Mouse (Mus musculus) c-Kit-negative CD71-positive TER-119-positive erythroid progenitor cells, embryonic 14.5 days (primary cell): Measurements from ENCODE around the gene Ap2b1.
"Not testable (repeated sequence)": the region's sequence is repeated elsewhere in the genome, so short reads cannot be mapped to it uniquely, and the experiment has no call there.

Source experiments
- DNase-seq: peaks from one replicate; pipeline ENCODE4 v3.0.0-alpha.2; 2013; ENCODE audit warnings: low read depth, low spot score

Ap2b1 gene

DNA sequence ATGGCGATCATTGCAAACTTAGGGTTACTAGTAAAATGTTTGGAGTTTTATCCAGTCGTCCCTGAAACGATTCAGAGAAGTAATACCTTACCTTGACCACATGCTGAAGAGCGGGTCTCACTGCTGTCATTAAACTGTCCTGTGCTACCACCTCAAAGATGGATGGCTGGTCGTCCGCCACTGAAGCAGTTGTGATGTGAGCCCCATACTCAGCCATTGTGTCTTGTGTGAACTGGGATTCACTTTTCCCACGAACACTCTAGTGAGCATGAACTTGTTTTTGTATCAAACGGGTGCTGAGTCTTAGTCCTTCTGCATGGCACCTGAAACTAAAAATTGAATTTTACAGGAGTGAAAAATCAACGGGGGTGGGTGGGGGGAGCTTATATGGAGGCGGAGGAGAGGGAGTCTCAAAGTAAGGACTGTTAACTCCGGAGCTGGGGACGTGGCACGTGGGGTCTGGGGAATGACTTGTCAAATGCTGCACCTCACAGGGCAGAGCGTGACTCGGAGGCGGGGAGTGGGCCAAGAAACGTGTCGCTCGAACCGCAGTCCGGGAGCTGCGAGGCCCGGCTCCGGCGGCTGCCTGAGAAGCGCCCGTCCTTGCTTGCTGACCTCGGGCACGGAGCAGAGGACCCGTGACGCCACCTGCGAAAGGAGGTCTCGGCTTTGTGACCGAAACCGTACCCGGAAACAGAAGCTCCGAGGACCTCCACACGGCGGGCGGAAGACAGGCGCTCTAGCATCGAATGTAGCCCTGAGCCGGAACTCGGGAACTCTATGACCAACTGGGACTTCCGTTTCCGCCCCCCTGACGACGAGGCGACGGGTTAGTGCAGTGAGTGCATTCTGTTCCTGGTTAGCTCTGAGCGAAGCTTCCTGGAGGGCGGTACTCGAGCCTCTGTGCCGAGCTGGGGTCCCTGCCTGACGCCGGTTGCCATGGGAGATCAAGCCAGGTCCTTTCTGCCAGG is at the start of gene Ap2b1:
Gene Ap2b1 (plus strand): TSS at position 800 of the 971 bp plus-strand sequence.
- DNase-seq: peak; percentile 75

GRCm38 (mm10) chr11:83257211-83257610 is 41.6 kb upstream of the Ap2b1 start:
- DNase-seq: not testable (repeated sequence)

DNA sequence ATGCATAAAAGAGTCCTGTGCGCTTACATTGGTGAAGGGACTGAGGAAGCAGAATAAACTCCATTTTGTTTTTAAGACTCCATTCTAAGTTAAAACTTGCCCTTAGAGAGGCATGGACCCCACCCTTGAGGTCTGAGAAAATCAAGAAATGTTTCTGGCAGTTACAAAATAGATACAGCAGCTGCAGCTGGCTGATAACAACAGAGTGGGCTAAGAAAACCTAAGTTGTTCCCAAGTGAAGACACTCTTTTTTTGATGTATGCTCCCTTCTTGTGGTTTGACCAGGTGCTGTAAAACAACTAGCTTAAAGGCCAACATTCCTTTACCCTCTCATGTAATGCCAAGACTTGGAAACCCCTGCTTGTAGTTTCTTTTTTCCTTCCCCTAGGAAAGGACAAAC is 36.2 kb upstream of the Ap2b1 start:
- peak; percentile 63 for DNase-seq

DNA sequence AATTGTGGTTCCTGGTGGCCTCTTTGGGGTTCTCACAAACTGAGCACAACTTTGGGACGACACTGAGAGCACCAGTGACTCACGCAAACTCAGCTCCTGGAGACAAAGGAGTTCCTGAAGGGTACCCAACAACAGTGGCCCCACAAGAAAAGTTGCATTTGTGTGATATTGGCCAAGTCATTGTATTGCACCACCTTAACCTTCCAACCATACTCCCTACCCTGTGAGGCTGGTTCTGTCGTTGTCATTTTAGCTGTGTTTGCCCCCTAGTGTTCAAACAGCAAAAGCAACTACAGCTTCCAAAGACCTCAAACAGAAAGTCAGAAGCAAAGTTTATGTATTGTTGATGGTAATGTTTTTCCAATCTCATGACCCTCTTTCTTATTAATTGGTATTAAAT is 35.7 kb upstream of the Ap2b1 start:
- DNase-seq: peak; percentile 59

- no peak for DNase-seq
Measured at GRCm38 (mm10) chr11:83270842-83271150, 28.0 kb upstream of the Ap2b1 start.

DNA sequence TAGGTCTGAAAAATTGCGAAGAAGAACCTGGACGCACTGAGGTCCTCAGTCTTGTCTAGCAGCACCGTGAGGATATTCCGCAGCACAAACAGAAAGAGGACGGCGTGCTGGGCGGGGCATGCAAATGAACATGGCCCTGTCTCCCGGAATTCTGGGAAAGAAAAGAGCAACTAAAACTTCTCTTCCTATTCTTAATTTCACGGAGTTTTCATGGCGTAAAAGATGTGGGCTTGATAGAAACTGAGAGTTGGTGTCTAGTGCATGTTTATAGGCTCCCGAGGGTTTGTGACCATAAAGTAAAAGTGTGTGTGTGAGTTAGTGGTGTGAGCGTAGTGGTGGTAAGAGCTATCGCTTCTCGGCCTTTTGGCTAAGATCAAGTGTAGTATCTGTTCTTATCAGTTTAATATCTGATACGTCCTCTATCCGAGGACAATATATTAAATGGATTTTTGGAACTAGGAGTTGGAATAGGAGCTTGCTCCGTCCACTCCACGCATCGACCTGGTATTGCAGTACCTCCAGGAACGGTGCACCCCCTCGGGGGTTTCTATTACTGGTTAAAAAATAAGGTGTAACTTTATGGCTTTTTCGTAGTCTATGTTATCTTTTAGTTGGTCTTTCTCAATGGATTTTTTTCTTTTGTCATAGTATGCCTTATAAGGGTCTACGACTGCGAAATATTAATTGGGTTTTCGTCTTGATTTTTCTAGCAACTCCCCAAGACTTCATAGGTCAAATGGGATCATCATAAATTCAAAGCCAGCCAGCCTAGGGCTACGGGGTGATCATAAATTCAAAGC is 27.5 kb upstream of the Ap2b1 start:
- peak; percentile 77 for DNase-seq

DNA sequence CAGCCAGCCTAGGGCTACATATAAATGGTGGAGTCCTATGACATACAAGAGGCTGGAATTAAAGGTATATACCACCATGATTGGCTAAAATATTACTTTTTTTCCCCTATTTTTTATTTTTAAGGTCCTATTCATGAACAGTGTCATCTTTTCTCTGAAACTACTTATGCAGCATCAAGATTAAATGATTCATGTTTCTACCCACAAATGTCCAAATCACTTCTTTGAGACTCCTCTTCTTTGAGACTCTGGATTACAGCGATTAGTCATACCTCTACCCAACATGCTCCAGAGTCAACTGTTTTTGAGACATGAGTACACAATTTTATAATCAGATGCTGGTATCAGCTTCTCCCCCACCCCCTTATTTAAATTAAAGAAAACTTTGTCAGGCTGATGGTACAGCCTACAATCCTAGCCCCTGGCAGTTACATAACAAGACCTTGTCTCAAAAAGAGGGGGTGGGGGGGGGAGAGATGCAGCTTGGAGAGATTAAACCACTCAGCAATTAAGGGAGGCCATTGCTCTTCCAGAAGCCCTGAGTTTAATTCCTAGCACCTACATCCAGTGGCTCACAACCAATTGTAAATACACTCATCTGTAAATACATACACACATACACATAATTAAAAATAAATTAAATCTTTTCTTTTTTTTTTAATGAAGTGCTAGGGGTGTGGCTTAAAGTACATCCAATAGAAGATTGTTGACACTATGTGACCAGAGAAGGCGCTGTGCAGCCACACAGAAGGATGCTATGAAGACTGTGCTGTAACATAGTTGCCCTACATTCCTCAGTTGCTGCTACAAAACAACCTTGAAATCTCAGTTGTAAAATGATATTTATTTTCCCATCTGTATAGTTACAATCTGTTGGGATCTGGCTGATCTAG is 26.6 kb upstream of the Ap2b1 start:
- peak; percentile 38 for DNase-seq

DNA sequence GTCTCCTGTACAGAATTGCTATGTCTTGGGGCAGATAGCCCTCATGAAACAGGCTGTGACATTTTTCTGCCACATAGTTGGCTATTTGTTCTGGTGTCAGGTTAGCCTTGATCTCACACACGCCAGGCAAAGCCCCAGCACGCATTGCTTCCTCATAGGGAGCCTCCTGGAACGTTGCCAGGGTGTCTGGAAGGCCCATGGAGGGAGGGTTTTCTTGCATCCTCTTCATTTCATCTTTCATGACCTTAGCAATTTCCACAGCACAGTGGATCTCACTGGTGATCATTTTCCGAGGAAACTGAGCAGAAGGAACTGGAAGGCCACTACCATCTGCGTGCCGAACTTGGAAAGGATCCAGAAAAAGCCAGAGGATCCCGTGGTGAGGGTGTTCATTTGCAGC is 22.6 kb upstream of the Ap2b1 start:
- DNase-seq: no peak

DNA sequence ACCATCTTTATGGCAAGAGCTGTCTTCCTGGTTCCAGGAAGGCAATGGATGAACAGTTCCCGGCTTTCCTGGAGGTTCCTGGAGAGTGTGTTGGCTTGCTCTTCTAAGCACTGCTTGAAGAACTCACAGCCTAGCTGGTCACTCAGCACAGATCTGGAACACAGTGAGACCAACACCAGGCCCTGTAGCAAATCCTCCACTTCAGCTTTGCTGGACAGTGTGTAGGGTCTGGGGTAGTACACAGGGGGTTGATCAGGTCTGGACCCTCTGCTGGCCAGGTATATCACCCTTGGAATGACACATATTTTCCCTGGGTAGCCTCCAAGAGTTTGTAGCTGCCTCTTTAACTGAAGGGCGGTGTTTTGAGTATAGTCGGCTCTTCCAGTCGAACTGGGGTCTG is 19.8 kb upstream of the Ap2b1 start:
- DNase-seq: no peak

DNA sequence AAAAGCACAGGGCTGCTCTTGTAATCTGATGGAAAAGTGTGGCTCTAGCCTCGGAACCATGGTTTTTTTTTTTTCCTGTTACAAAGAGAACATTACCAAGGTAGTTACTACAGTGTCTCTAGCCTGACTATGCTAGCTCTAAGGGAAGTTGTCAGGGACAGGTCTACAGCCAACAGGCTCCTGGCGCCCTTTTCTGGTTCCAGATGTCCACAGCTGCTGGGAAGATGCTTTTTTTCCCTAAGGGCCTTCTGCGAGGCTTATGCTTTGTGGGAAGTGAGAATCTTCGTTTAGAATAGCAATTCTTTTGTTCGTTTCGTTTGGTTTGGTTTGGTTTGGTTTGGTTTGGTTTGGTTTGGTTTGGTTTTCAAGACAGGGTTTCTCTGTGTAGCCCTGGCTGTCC is 19.1 kb upstream of the Ap2b1 start:
- DNase-seq: no peak

DNA sequence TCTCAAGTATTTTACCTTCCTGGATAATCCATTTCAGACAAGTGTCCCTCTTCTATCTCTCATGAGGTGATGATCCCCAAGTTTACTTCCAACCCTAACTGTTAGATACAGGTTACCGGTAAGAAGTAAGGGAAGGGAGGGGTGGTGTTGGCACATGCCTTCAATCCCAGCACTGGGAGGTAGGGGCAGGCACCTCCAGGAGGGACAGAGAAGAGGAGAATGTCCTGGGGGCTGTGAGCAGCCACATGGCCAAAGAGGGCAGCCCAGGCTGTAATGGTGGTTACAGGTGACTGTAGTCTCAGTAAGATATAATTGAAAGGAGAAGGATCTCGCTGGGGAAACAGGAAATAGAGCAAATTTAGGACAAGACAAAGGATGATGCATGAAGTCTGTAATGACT is 16.7 kb upstream of the Ap2b1 start:
- no peak for DNase-seq

DNA sequence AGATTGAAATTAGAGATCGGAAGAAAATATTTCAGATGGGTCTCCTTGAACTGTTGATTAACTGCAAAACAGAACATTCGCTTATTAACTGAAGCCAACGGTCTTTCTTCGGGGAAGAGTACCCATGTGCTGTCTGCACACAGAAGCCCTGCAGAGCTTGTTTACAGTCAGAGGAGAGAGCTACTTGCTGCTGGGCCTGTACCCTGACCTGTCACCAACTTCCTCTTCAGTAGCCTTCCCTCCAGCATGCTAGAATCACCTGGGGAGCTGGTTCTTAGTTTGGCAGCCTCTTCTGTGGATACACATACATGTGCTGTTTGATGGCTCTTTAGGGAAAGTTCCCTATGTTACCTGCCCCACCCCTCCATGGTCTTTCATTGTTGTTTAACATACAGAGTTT is 13.2 kb upstream of the Ap2b1 start:
- no peak for DNase-seq

DNA sequence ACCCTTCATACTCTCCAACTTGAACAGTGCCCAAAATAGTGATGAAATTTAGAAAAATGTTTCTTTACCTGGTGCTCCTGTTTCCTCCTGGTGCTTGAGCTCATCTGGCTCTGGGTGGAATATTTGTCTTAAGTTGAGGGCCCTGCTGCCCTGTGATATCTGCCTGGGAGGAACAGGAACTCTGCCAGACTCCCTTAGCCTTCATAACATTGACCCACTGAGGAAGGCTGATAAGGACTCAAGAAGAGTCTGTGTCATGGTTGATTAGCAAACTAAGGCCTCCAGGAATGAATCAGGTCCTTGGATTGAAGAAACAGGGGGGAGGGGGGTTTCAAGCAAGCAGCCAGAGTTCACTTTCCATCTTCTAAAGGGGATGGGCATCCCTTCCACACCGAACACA is 12.3 kb upstream of the Ap2b1 start, which contains the start of gene Slfn14:
Gene Slfn14 (minus strand): TSS at position 161 of the 400 bp plus-strand sequence.
- DNase-seq: peak; percentile 87

DNA sequence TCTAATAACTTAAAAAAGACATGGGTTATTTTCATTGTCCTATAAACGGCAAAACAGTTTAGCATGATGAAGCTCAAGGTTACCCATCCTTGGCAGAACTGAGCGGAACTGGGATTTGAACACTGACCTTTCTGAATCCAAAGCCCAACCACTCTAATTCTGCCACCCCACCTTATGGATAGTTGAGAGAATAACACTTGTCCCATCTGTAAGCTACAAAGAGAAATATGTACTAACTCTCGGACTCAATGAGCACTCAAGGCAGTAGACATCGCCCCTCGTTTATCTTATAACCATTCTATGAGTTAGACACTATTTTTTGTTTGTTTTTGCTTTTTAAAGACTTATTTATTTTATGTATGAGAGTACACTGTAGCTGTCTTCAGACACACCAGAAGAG is 9.8 kb upstream of the Ap2b1 start:
- DNase-seq: no peak

- DNase-seq: no peak
Measured at GRCm38 (mm10) chr11:83289633-83290032, 9.2 kb upstream of the Ap2b1 start.

DNA sequence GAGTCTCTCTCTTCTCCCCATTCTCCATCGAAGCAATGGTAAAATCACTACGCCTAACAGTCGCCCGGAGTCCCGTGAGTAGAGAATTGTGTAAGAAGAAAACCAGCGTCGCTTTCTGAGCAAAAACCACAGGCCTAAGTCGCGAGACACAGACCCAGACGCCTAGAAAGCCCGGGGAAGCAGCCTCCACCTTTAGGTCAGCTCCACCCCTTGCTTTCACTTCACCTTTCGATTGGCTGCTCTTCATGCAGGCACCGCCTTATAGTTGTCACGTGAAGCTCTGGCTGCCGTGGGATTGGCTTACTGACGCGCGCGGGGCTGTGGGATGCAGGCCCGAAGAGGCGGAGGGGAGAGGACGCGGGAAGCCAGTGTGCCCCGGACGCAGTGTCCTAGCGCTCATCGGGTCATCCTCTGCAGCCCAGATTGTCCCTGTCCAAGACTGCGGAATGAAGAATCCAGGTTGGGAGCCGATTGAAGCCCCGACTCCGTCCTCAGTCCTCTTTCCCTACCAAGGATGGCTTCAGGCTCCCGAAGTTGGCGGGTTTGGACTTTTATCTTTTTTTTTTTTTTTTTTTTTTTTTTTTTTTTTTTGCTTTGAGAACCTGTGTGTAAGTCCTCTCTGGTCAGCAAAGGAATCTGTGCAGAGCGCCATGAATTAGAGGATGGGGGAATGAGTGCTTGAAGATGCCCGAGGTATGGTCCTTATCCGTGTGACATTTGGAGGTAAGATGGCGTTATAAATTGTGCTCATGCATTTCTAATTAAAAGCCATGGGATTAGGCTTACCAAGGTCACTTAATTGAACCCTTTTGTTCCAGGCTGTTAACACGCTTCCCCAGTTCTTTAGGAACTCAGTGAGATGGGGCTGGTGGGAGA is 7.2 kb upstream of the Ap2b1 start:
- peak; percentile 91 for DNase-seq

DNA sequence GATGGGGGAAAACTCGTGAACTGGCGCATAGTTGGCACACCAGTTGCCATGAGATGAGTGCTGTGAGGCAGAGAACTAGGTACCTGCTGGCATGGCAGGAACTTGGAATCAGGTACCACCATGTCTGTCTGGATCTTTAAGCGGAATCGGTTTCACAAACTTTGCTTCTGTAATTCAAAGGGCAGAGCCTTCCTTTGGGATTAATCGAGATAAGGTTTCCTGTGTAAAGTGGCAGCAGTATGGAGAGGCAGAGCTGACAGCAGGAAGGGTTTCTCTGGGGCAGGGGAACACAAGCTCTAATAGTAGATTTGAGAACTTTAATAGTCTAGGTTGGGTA is 6.6 kb upstream of the Ap2b1 start:
- no peak for DNase-seq

DNA sequence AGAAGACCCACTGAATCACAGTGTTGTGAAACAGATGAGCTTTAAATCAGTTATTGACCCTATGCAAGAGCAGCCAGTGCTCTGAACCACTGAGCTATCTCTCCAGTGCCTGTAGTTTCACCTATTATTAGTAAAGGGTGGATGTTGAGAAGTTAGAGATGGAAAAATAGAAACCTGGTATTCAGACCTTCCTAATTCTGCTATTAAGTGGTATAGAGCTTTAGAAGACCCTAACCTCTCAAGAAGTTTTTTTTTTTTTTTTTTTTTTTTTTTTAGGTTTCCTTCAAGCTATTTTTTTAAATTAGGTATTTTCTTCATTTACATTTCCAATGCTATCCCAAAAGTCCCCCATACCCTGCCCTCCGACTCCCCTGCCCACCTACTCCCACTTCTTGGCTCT is 5.6 kb upstream of the Ap2b1 start:
- no peak for DNase-seq

DNA sequence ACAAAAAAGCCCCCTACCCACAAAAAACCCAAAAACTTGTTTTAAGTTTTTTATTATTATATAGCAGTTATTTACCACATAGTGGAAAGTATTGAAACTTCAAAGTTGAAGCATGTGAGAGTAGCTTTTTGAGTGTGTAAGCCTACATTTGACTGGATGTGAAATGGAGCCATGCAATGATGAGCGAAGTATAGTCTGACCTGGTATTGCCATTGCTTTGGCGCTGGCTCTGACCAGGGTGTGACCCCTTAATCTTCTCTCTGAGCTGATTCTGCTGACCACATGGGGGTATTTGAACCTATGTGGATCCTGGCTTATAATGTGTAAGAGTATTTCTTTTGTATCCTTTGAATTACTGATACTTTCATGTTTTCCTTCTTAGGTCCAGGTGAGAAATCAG is 4.7 kb upstream of the Ap2b1 start:
- no peak for DNase-seq

GRCm38 (mm10) chr11:83297816-83298215 is 1.0 kb upstream of the Ap2b1 start:
- no peak for DNase-seq

GRCm38 (mm10) chr11:83299724-83300123 is 900 bp downstream of the Ap2b1 start:
- no peak for DNase-seq
